Mouse (Mus musculus): Measurements from ENCODE around the gene Edn3. TPM values are rescaled to one million over a fixed set of nuclear protein-coding genes. Genes with fewer than 3 reads are reported as not detected.

Gene Edn3
- total and polyA plus RNA-seq, 2 experiments from 2014 or later = 4.5 to 5.6 TPM

GRCm38 (mm10) chr2:174796998-174797397, 36.6 kb downstream of the Edn3 start:
- H3K9me3 ChIP-seq (ENCODE audit: low read length) = 0 out of 2 replicates have a peak, but pooled peaks cover 5% of the 10 kb centered on the region
- no peak overlapping the region for H3K4me2 ChIP-seq (ENCODE audit: low read depth)
- H3K36me3 ChIP-seq (ENCODE audit: insufficient read depth) = no peaks in the 10 kb centered on the region
- no peak overlapping the region for H3K4me3 ChIP-seq (ENCODE audit: low read depth, low read length)
- TF ChIP-seq CTCF (IDR thresholded peaks at IDR 0.05; ENCODE audit: low read depth) = 0 out of 2 replicates have a peak, but pooled peaks have one; percentile 10
- no peak overlapping the region for H3K9ac ChIP-seq
- H3K27me3 ChIP-seq (ENCODE audit: insufficient read depth, low read length) = no peaks in the 10 kb centered on the region
- no peaks in the 10 kb centered on the region for H3K4me1 ChIP-seq (ENCODE audit: insufficient read depth)
- DNase-seq (no peak), ATAC-seq (no peak)
- H3K27ac ChIP-seq (ENCODE audit: low read depth, low read length) = no peak overlapping the region
- 83% methylated on average over 2 of the region's 2 CpGs for WGBS

GRCm38 (mm10) chr2:174797495-174798068, 37.2 kb downstream of the Edn3 start:
- no peak overlapping the region for H3K4me2 ChIP-seq (ENCODE audit: low read depth)

GRCm38 (mm10) chr2:174802453-174802852, 42.0 kb downstream of the Edn3 start:
- DNase-seq (no peak), ATAC-seq (no peak)
- Histone ChIP-seq H3K4me1 (ENCODE audit: insufficient read depth) (no peaks in the 10 kb centered on the region), H3K27me3 (ENCODE audit: insufficient read depth, low read length) (no peaks in the 10 kb centered on the region), H3K4me2 (ENCODE audit: low read depth) (no peak overlapping the region), H3K9me3 (ENCODE audit: low read length) (0 out of 2 replicates have a peak, but pooled peaks cover 5% of the 10 kb centered on the region), H3K27ac (ENCODE audit: low read depth, low read length) (no peak overlapping the region), H3K9ac (no peak overlapping the region), H3K36me3 (ENCODE audit: insufficient read depth) (no peaks in the 10 kb centered on the region), H3K4me3 (ENCODE audit: low read depth, low read length) (no peak overlapping the region)
- no peak for TF ChIP-seq CTCF (IDR thresholded peaks at IDR 0.05; ENCODE audit: low read depth)
- 86% methylated on average over 6 of the region's 6 CpGs for WGBS

More at GRCm38 (mm10) chr2:174797495-174798068, 37.2 kb downstream of the Edn3 start:
- Histone ChIP-seq H3K27ac (ENCODE audit: low read depth, low read length) (no peak overlapping the region), H3K9ac (no peak overlapping the region), H3K4me1 (ENCODE audit: insufficient read depth) (no peaks in the 10 kb centered on the region), H3K9me3 (ENCODE audit: low read length) (0 out of 2 replicates have a peak, but pooled peaks cover 5% of the 10 kb centered on the region), H3K36me3 (ENCODE audit: insufficient read depth) (no peaks in the 10 kb centered on the region), H3K4me3 (ENCODE audit: low read depth, low read length) (no peak overlapping the region), H3K27me3 (ENCODE audit: insufficient read depth, low read length) (no peaks in the 10 kb centered on the region)
- no peak for TF ChIP-seq CTCF (IDR thresholded peaks at IDR 0.05; ENCODE audit: low read depth)
- DNase-seq (no peak), ATAC-seq (no peak)
- 66% methylated on average over 4 of the region's 4 CpGs for WGBS

GRCm38 (mm10) chr2:174803661-174804060, 43.2 kb downstream of the Edn3 start:
- DNase-seq = no peak
- WGBS = 88% methylated on average over 1 of the region's 1 CpGs

GRCm38 (mm10) chr2:174807900-174808299, 47.5 kb downstream of the Edn3 start:
- ATAC-seq (no peak), DNase-seq (no peak)
- Histone ChIP-seq H3K27ac (ENCODE audit: low read depth, low read length) (no peak overlapping the region), H3K4me1 (ENCODE audit: insufficient read depth) (no peaks in the 10 kb centered on the region), H3K36me3 (ENCODE audit: insufficient read depth) (no peaks in the 10 kb centered on the region), H3K9me3 (ENCODE audit: low read length) (no peaks in the 10 kb centered on the region), H3K9ac (no peak overlapping the region), H3K4me2 (ENCODE audit: low read depth) (no peak overlapping the region), H3K4me3 (ENCODE audit: low read depth, low read length) (no peak overlapping the region), H3K27me3 (ENCODE audit: insufficient read depth, low read length) (no peaks in the 10 kb centered on the region)
- no peak for TF ChIP-seq CTCF (IDR thresholded peaks at IDR 0.05; ENCODE audit: low read depth)
- WGBS = 91% methylated on average over 2 of the region's 2 CpGs

More at GRCm38 (mm10) chr2:174803661-174804060, 43.2 kb downstream of the Edn3 start:
- TF ChIP-seq CTCF (IDR thresholded peaks at IDR 0.05; ENCODE audit: low read depth) = no peak
- Histone ChIP-seq H3K4me2 (ENCODE audit: low read depth) (no peak overlapping the region), H3K9me3 (ENCODE audit: low read length) (0 out of 2 replicates have a peak, but pooled peaks cover 5% of the 10 kb centered on the region), H3K36me3 (ENCODE audit: insufficient read depth) (no peaks in the 10 kb centered on the region), H3K27ac (ENCODE audit: low read depth, low read length) (no peak overlapping the region), H3K27me3 (ENCODE audit: insufficient read depth, low read length) (no peaks in the 10 kb centered on the region), H3K9ac (no peak overlapping the region), H3K4me3 (ENCODE audit: low read depth, low read length) (no peak overlapping the region), H3K4me1 (ENCODE audit: insufficient read depth) (no peaks in the 10 kb centered on the region)
- no peak for ATAC-seq

GRCm38 (mm10) chr2:174809296-174809695, 48.9 kb downstream of the Edn3 start:
- WGBS = 83% methylated on average over 4 of the region's 4 CpGs
- Histone ChIP-seq H3K4me3 (ENCODE audit: low read depth, low read length) (no peak overlapping the region), H3K27ac (ENCODE audit: low read depth, low read length) (no peak overlapping the region), H3K4me1 (ENCODE audit: insufficient read depth) (no peaks in the 10 kb centered on the region), H3K9ac (no peak overlapping the region), H3K4me2 (ENCODE audit: low read depth) (no peak overlapping the region), H3K36me3 (ENCODE audit: insufficient read depth) (no peaks in the 10 kb centered on the region), H3K9me3 (ENCODE audit: low read length) (no peaks in the 10 kb centered on the region), H3K27me3 (ENCODE audit: insufficient read depth, low read length) (no peaks in the 10 kb centered on the region)
- DNase-seq (no peak), ATAC-seq (no peak)
- TF ChIP-seq CTCF (IDR thresholded peaks at IDR 0.05; ENCODE audit: low read depth) = no peak

GRCm38 (mm10) chr2:174813306-174813705, 52.9 kb downstream of the Edn3 start:
- Histone ChIP-seq H3K4me1 (ENCODE audit: insufficient read depth) (no peaks in the 10 kb centered on the region), H3K9me3 (ENCODE audit: low read length) (no peaks in the 10 kb centered on the region), H3K4me3 (ENCODE audit: low read depth, low read length) (no peak overlapping the region), H3K9ac (no peak overlapping the region), H3K36me3 (ENCODE audit: insufficient read depth) (no peaks in the 10 kb centered on the region), H3K27me3 (ENCODE audit: insufficient read depth, low read length) (no peaks in the 10 kb centered on the region), H3K27ac (ENCODE audit: low read depth, low read length) (no peak overlapping the region), H3K4me2 (ENCODE audit: low read depth) (no peak overlapping the region)
- 86% methylated on average over 11 of the region's 11 CpGs for WGBS
- no peak for DNase-seq
- ATAC-seq = no peak
- no peak for TF ChIP-seq CTCF (IDR thresholded peaks at IDR 0.05; ENCODE audit: low read depth)

All from forebrain, postnatal 0 days (tissue).